In genomic region chr2:155074766-155075330, GRCm38 (mm10) we compare ENCODE assay signal across 7 mouse cellular contexts. TPM values are rescaled to one million over a fixed set of nuclear protein-coding genes. Genes with fewer than 3 reads are reported as not detected.
DNase-seq lines count a peak whose midpoint lies in the region; ATAC-seq and TF ChIP-seq lines count a peak whose summit lies in the region.

No protein-coding gene starts in this region.

- peaks cover 10% of the 10 kb centered on the region for H3K4me1 ChIP-seq in lung, embryonic 14.5 days (ENCODE audit: insufficient read depth)
- H3K4me1 ChIP-seq in forebrain, embryonic 11.5 days (replicated peaks; ENCODE audit: control insufficient read depth, insufficient read depth, low read length), result peaks cover 14% of the 10 kb centered on the region; the same call in 1 of the 2 replicates
- peaks cover 13% of the 10 kb centered on the region for H3K4me1 ChIP-seq in limb, embryonic 11.5 days (ENCODE audit: control insufficient read depth, insufficient read depth, low read length)
- H3K4me1 ChIP-seq in neural tube, embryonic 13.5 days (replicated peaks), result peaks cover 26% of the 10 kb centered on the region

- no peaks in the 10 kb centered on the region for H3K27me3 ChIP-seq in lung, embryonic 14.5 days (ENCODE audit: insufficient read depth, low read length)
- no peaks in the 10 kb centered on the region for H3K27me3 ChIP-seq in forebrain, embryonic 11.5 days (ENCODE audit: control insufficient read depth, insufficient read depth, low read length)
- no peaks in the 10 kb centered on the region for H3K27me3 ChIP-seq in limb, embryonic 11.5 days (ENCODE audit: control insufficient read depth, insufficient read depth, low read length)
- no peaks in the 10 kb centered on the region for H3K27me3 ChIP-seq in neural tube, embryonic 13.5 days

- no peak for DNase-seq in lung, embryonic 14.5 days
- DNase-seq in lung, postnatal 36 days, result no peak
- peak; percentile 72 for DNase-seq in brain, adult 2 months (ENCODE audit: low read depth, low spot score)
- peak; percentile 51 for DNase-seq in forebrain, embryonic 11.5 days (ENCODE audit: low spot score)
- peak; percentile 69 for DNase-seq in limb, embryonic 11.5 days (ENCODE audit: low spot score)
- DNase-seq in embryo, embryonic 9.5 days (ENCODE audit: extremely low spot score), result no peak

- peak; percentile 54 for ATAC-seq in lung, embryonic 14.5 days (ENCODE audit: insufficient read depth)
- ATAC-seq in forebrain, embryonic 11.5 days (replicated peaks; ENCODE audit: low FRiP score), result peak; percentile 10; the same call in 1 of the 2 replicates
- ATAC-seq in limb, embryonic 11.5 days (ENCODE audit: insufficient number of reproducible peaks, low FRiP score, low TSS enrichment, low read depth), result 0 out of 2 replicates have a peak, but pooled peaks have one; percentile 1
- peak; percentile 30 for ATAC-seq in neural tube, embryonic 13.5 days (ENCODE audit: low read depth)

- WGBS in lung, embryonic 14.5 days, result 14% methylated on average over 12 of the region's 12 CpGs
- whole genome bisulfite sequencing in forebrain, embryonic 11.5 days, result 18% methylated on average over 12 of the region's 12 CpGs
- WGBS in limb, embryonic 11.5 days, result 9% methylated on average over 12 of the region's 12 CpGs
- 18% methylated on average over 12 of the region's 12 CpGs for WGBS in neural tube, embryonic 13.5 days

- TF ChIP-seq CTCF in lung, embryonic 14.5 days (IDR thresholded peaks at IDR 0.05; ENCODE audit: low read depth), result no peak

- peak overlapping the region; percentile 58 for H3K4me3 ChIP-seq in lung, embryonic 14.5 days (ENCODE audit: low read depth, low read length)
- H3K4me3 ChIP-seq in forebrain, embryonic 11.5 days (ENCODE audit: low read depth, low read length), result peak overlapping the region; percentile 63
- H3K4me3 ChIP-seq in limb, embryonic 11.5 days (ENCODE audit: low read depth, low read length), result peak overlapping the region; percentile 68
- peak overlapping the region; percentile 64 for H3K4me3 ChIP-seq in neural tube, embryonic 13.5 days

- H3K4me2 ChIP-seq in lung, embryonic 14.5 days, result peak overlapping the region; percentile 71
- H3K4me2 ChIP-seq in forebrain, embryonic 11.5 days (ENCODE audit: low read depth, low read length, severe bottlenecking), result peak overlapping the region; percentile 70
- peak overlapping the region; percentile 83 for H3K4me2 ChIP-seq in limb, embryonic 11.5 days (ENCODE audit: low read depth, severe bottlenecking)
- H3K4me2 ChIP-seq in neural tube, embryonic 13.5 days, result peak overlapping the region; percentile 61

- no peaks in the 10 kb centered on the region for H3K9me3 ChIP-seq in lung, embryonic 14.5 days (ENCODE audit: low read depth, low read length)
- H3K9me3 ChIP-seq in forebrain, embryonic 11.5 days (ENCODE audit: control insufficient read depth, low read length), result no peaks in the 10 kb centered on the region
- H3K9me3 ChIP-seq in limb, embryonic 11.5 days (ENCODE audit: control insufficient read depth, low read length), result no peaks in the 10 kb centered on the region
- no peaks in the 10 kb centered on the region for H3K9me3 ChIP-seq in neural tube, embryonic 13.5 days

- H3K9ac ChIP-seq in lung, embryonic 14.5 days, result peak overlapping the region; percentile 69
- H3K9ac ChIP-seq in forebrain, embryonic 11.5 days (ENCODE audit: low read length), result peak overlapping the region; percentile 79
- H3K9ac ChIP-seq in limb, embryonic 11.5 days (ENCODE audit: low read length), result peak overlapping the region; percentile 86
- peak overlapping the region; percentile 82 for H3K9ac ChIP-seq in neural tube, embryonic 13.5 days

- H3K27ac ChIP-seq in lung, embryonic 14.5 days (ENCODE audit: low read depth), result peak overlapping the region; percentile 55; the same call in 1 of the 2 replicates
- peak overlapping the region; percentile 70; the same call in 1 of the 2 replicates for H3K27ac ChIP-seq in forebrain, embryonic 11.5 days (ENCODE audit: low read depth, low read length)
- peak overlapping the region; percentile 81 for H3K27ac ChIP-seq in limb, embryonic 11.5 days (replicated peaks; ENCODE audit: low read depth, low read length)
- peak overlapping the region; percentile 88 for H3K27ac ChIP-seq in neural tube, embryonic 13.5 days (replicated peaks)

- H3K36me3 ChIP-seq in lung, embryonic 14.5 days (ENCODE audit: insufficient read depth), result peaks cover 4% of the 10 kb centered on the region; the same call in 1 of the 2 replicates
- no peaks in the 10 kb centered on the region for H3K36me3 ChIP-seq in forebrain, embryonic 11.5 days (ENCODE audit: control insufficient read depth, insufficient read depth, low read length)
- no peaks in the 10 kb centered on the region for H3K36me3 ChIP-seq in limb, embryonic 11.5 days (ENCODE audit: control insufficient read depth, insufficient read depth, low read length)
- H3K36me3 ChIP-seq in neural tube, embryonic 13.5 days, result no peaks in the 10 kb centered on the region

RNA-seq across cellular contexts. Expression of gene Ahcy, which starts 0.6 kb away (rescaled TPM):
- polyA plus RNA-seq in lung, embryonic 14.5 days (2014; fragmentation: Nextera tagmentation; extraction: Ambion mirVana), result 74.7 and 85.6 TPM in 2 replicates
- polyA plus RNA-seq in forebrain, embryonic 11.5 days (2014; fragmentation: Nextera tagmentation; extraction: Ambion mirVana), result 91.8 and 95.8 TPM in 2 replicates
- polyA plus RNA-seq in limb, embryonic 11.5 days (2014; fragmentation: Nextera tagmentation; extraction: Ambion mirVana), result 122 and 127 TPM in 2 replicates
- 31.6 and 35.5 TPM in 2 replicates for polyA plus RNA-seq in neural tube, embryonic 13.5 days (2015; fragmentation: Nextera tagmentation; extraction: Ambion mirVana)

RNA-seq across cellular contexts. Expression of gene Gm14226, which starts 56.8 kb away (rescaled TPM):
- 0.26 and 0.38 TPM in 2 replicates for polyA plus RNA-seq in lung, embryonic 14.5 days (2014; fragmentation: Nextera tagmentation; extraction: Ambion mirVana)
- polyA plus RNA-seq in forebrain, embryonic 11.5 days (2014; fragmentation: Nextera tagmentation; extraction: Ambion mirVana), result 0.27 and 0.40 TPM in 2 replicates
- 10.2 and 13.0 TPM in 2 replicates for polyA plus RNA-seq in limb, embryonic 11.5 days (2014; fragmentation: Nextera tagmentation; extraction: Ambion mirVana)
- polyA plus RNA-seq in neural tube, embryonic 13.5 days (2015; fragmentation: Nextera tagmentation; extraction: Ambion mirVana), result 0.29 and 0.36 TPM in 2 replicates

RNA-seq across cellular contexts. Expression of gene Itch, which starts 58.5 kb away (rescaled TPM):
- 52.9 and 57.1 TPM in 2 replicates for polyA plus RNA-seq in lung, embryonic 14.5 days (2014; fragmentation: Nextera tagmentation; extraction: Ambion mirVana)
- polyA plus RNA-seq in forebrain, embryonic 11.5 days (2014; fragmentation: Nextera tagmentation; extraction: Ambion mirVana), result 61.2 and 70.0 TPM in 2 replicates
- 51.8 and 63.2 TPM in 2 replicates for polyA plus RNA-seq in limb, embryonic 11.5 days (2014; fragmentation: Nextera tagmentation; extraction: Ambion mirVana)
- polyA plus RNA-seq in neural tube, embryonic 13.5 days (2015; fragmentation: Nextera tagmentation; extraction: Ambion mirVana), result 47.7 and 48.7 TPM in 2 replicates

Comparison
In these comparisons a context has a peak if more than half of its experiments do, and no peak if none do; other contexts are left out.
1. ATAC-seq: peak in every context shown above with its lines; median percentile 54 in lung, embryonic 14.5 days; 30 in neural tube, embryonic 13.5 days; 10 in forebrain, embryonic 11.5 days; 1 in limb, embryonic 11.5 days.
2. DNase-seq: peak in brain, adult 2 months (single experiment), forebrain, embryonic 11.5 days (single experiment) and limb, embryonic 11.5 days (single experiment); none in lung, embryonic 14.5 days (single experiment), lung, postnatal 36 days (single experiment) and embryo, embryonic 9.5 days (single experiment).
3. Peak in every context shown above with its lines, with median percentiles within 50 percentile points of each other: H3K27ac ChIP-seq, H3K4me2 ChIP-seq, H3K4me3 ChIP-seq and H3K9ac ChIP-seq.